Mouse (Mus musculus) ES-E14 (cell line): ENCODE measurements around the gene Polr2a. TPM values are rescaled to one million over a fixed set of nuclear protein-coding genes. Genes with fewer than 3 reads are reported as not detected.
A peak's percentile ranks its signal among the peaks of the same experiment; 100 is the strongest.

Experiments
- DNase-seq: peaks from one replicate; pipeline ENCODE4 v3.0.0-alpha.2; 2013; ENCODE audit warnings: low read depth, low spot score
- H3K27ac ChIP-seq: 2 replicates; pipeline ENCODE4 v1.5.1; 2012; ENCODE audit warnings: low read depth, mild to moderate bottlenecking, low read length, moderate library complexity, mixed read lengths; ENCODE audit not compliant: poor library complexity, insufficient read depth, severe bottlenecking
- H3K36me3 ChIP-seq: 2 replicates; pipeline ENCODE4 v1.6.1; 2012; ENCODE audit warnings: mild to moderate bottlenecking, low read length, moderate library complexity, mixed read lengths; ENCODE audit not compliant: control insufficient read depth, poor library complexity, insufficient read depth, severe bottlenecking
- H3K4me1 ChIP-seq, 2 experiments: fragments of 150-350 bp in 1 of 2; sonication (generic) in 1 of 2; 2 replicates each; pipeline ENCODE4 v1.6.1; 2012; ENCODE audit warnings: low read length in 2 of 2, mild to moderate bottlenecking in 1 of 2, mixed read lengths in 1 of 2; ENCODE audit not compliant: control insufficient read depth in 2 of 2, insufficient read depth in 2 of 2, poor library complexity in 1 of 2
- H3K4me3 ChIP-seq, 2 experiments: fragments of 150-350 bp in 1 of 2; sonication (generic) in 1 of 2; 2 replicates each; pipeline ENCODE4 v1.5.1; 2012; ENCODE audit warnings: low read length in 2 of 2, low read depth in 1 of 2, mild to moderate bottlenecking in 1 of 2, mixed read lengths in 1 of 2; ENCODE audit not compliant: insufficient read depth in 1 of 2, poor library complexity in 1 of 2, severe bottlenecking in 1 of 2
- H3K9ac ChIP-seq: 2 replicates; pipeline ENCODE4 v1.6.1; 2012; ENCODE audit warnings: low read depth, mild to moderate bottlenecking, low read length, mixed read lengths; ENCODE audit not compliant: poor library complexity, insufficient read depth, severe bottlenecking
- H3K9me3 ChIP-seq: fragments of 150-350 bp; sonication (generic); 2 replicates; pipeline ENCODE4 v1.6.1; 2012; ENCODE audit warnings: low read depth, mild to moderate bottlenecking, low read length; ENCODE audit not compliant: control insufficient read depth, insufficient read depth
- CHD2 ChIP-seq: IDR thresholded peaks from 2 replicates; pipeline ENCODE4 v1.6.1; 2014; ENCODE audit warnings: mild to moderate bottlenecking, low read depth, low read length, inconsistent platforms
- HCFC1 ChIP-seq: IDR thresholded peaks from 2 replicates; pipeline ENCODE4 v1.6.1; 2012; ENCODE audit warnings: low read length, inconsistent platforms, borderline replicate concordance; ENCODE audit not compliant: insufficient read depth
- MAFK ChIP-seq: IDR thresholded peaks from 2 replicates; pipeline ENCODE4 v1.6.1; 2014; ENCODE audit warnings: mild to moderate bottlenecking, low read depth, low read length, inconsistent platforms; ENCODE audit not compliant: insufficient read depth
- ZC3H11A ChIP-seq: IDR thresholded peaks from 2 replicates; pipeline ENCODE4 v1.6.1; 2012; ENCODE audit warnings: low read depth, mild to moderate bottlenecking, inconsistent platforms, low read length, borderline replicate concordance
- ZNF384 ChIP-seq: IDR thresholded peaks from 2 replicates; pipeline ENCODE4 v1.6.1; 2012; ENCODE audit warnings: low read depth, low read length, inconsistent platforms
- in situ Hi-C, 2 experiments: fragments of 600-800 bp; cut with MboI; formaldehyde crosslinking; loops; one replicate each; pipeline ENCODE4 v1.15.1; 2025; ENCODE audit warnings: low sequenced_read_pairs in 2 of 2, inconsistent platforms in 1 of 2; ENCODE audit not compliant: unreplicated experiment in 2 of 2
- total RNA-seq: library from RNA; depleted of rRNA; stranded (reverse); fragments of 300-350 nt; gene quantifications from 2 replicates; pipeline ENCODE4 v1.2.3, GENCODE M21; 2012

The Polr2a gene
- total RNA-seq, 1 experiment, result 74.2 TPM

DNA sequence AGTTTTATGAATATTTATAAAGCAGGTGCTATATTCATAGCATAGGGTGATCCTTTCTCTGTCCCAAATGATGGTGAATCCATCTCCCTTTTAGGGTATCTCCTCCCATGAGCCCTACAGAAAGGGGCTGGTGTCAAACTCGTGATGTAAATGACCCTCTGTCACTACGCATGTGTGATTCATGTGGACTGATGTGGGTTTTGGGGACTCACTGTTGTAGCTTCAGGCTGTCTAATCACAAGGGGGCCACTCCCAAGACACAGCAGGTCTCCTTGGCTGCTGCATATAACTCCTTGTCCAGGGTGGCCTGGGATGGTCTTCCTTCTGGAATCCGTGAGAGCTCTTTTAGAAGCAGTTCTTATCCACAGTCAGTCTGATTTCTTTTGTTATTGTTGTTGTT is 48.0 kb downstream of the Polr2a start:
- peaks cover 16 to 21% of the 10 kb centered on the region in 2 experiments for H3K4me1 ChIP-seq
- no peak for DNase-seq
- H3K36me3 ChIP-seq, result no peaks in the 10 kb centered on the region
- H3K9ac ChIP-seq, result peak overlapping the region; percentile 63; the same call in 1 of the 2 replicates
- no peak overlapping the region for H3K4me3 ChIP-seq
- no peaks in the 10 kb centered on the region for H3K9me3 ChIP-seq
- no peak for TF ChIP-seq ZNF384
- no peak for TF ChIP-seq CHD2
- no peak for TF ChIP-seq MAFK
- TF ChIP-seq ZC3H11A, result no peak
- TF ChIP-seq HCFC1, result no peak
- in situ Hi-C loops, result loop anchor here in 1 of 2 experiments (10.0 kb wide), 1 partner anchor 56 kb away; the partner anchor contains the start of gene Sox15
- peak overlapping the region; percentile 98 for H3K27ac ChIP-seq

DNA sequence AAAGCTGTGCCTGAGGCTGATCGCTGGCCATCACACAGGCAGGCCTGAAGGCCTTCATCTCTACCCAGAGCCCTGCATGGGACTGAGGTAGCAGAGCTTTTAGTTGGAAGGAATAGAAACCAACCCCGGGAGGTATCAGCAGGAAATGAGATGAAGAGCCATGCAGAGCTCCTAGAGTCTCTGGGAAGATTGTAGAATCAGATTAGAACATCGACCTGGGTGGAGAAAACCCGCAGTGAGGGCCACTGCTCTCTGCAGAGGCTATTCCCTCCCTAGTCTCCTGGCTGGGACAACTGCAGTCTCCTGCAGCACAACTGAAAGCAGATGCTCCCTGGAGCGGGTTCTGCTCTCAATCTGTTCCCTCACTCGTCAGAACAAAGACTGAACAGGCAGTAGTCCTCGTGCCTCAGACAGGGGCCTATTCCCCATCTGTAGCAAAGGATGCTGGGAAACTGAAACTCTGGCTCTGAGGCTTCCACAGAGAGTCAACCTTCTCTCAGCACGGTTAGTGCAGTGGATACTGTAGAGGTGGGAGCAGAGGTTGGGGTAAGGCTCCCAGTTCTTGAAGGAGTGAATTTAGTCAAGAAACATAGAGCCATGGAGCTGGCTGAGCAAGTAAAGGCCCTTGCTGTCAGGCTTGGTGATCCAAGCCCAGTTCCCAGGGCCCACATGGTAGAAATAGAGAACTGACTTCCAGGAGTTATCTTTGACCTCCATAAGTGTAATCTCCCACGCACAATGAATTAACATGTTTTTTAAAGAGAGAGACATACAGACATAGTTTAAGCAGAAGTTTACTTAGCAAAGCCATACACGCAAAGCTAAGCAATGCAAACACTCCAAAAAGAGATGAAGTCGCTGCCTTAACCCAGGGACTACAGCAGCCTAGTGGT is 48.6 kb downstream of the Polr2a start:
- Histone ChIP-seq H3K4me1 (peaks cover 20 to 25% of the 10 kb centered on the region in 2 experiments), H3K27ac (peak overlapping the region; percentile 98), H3K9ac (peak overlapping the region; percentile 63; the same call in 1 of the 2 replicates), H3K36me3 (no peaks in the 10 kb centered on the region), H3K4me3 (no peak overlapping the region; a peak in 1 of 4 replicates), H3K9me3 (no peaks in the 10 kb centered on the region)
- DNase-seq, result no peak
- in situ Hi-C loops, result loop anchor here in 1 of 2 experiments (10.0 kb wide), 1 partner anchor 55 kb away; the partner anchor contains the start of gene Sox15
- no peak for TF ChIP-seq ZC3H11A
- TF ChIP-seq ZNF384, result no peak
- no peak for TF ChIP-seq CHD2
- TF ChIP-seq HCFC1, result no peak

DNA sequence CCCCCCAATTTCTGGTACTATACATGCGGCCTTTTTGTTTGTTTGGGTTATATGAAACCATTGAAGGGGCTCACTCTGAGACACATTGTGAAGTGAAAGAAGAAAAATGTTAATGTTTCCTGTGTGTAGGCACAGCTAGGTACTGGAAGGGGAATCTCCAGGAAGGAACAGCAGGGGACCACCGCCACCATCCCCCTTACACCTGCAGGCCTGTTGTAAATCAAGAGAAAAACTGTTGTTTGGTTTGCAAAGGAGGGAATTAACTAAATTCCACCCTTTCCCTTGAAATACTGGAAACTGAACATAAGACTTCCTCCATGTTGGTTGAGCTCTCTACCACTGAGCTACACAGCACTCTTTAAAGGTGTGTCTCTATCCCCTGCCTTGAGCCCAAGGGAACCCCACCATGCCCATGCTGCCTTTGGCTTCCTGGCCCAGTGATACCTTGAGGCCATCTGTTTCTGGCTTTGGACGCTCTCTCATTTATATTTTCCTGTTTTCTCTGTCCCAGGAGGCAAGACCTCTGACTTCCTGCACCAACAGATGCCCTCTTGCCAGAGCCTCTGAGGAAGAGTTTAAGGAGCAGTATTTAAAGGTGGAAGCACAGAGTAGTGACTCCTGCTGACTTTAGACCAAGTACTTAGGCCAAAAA is 49.7 kb downstream of the Polr2a start:
- peak overlapping the region; percentile 98 for H3K27ac ChIP-seq

DNA sequence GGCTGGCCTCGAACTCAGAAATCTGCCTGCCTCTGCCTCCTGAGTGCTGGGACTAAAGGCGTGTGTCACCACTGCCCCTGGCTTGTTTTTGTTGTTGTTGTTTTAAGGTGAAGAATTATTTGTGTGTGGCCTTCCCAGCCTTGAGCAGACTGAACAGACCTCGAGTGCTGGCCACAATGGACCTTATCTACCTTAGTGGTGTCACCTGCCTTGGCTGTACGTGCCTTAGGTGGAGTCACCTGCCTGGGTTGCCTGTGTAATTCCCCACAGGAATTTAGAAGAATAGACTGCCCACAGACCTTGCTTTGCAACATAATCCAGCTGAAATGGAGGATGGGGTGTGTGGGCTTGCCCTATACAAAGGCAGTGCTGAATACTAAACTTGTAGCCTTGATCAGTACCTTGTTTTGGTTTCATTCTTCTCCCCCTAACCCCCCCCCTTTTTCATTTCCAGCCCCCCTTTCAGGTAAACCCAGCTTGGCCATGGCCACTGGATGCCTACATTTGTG is 50.5 kb downstream of the Polr2a start:
- no peaks in the 10 kb centered on the region for H3K36me3 ChIP-seq
- in situ Hi-C loops, result no loop called here
- no peak for DNase-seq
- peak overlapping the region; percentile 98 for H3K27ac ChIP-seq
- H3K4me1 ChIP-seq, result peaks cover 18 to 26% of the 10 kb centered on the region in 2 experiments
- no peaks in the 10 kb centered on the region for H3K9me3 ChIP-seq
- peak overlapping the region; percentile 49; the same call in 1 of the 2 replicates for H3K9ac ChIP-seq
- no peak overlapping the region for H3K4me3 ChIP-seq
- TF ChIP-seq MAFK, result no peak
- TF ChIP-seq CHD2, result no peak
- no peak for TF ChIP-seq ZC3H11A
- no peak for TF ChIP-seq HCFC1

More for the DNA sequence above, 49.7 kb downstream of the Polr2a start:
- H3K4me3 ChIP-seq, result no peak overlapping the region
- H3K9ac ChIP-seq, result peak overlapping the region; percentile 63
- TF ChIP-seq ZNF384 (no peak), ZC3H11A (no peak), MAFK (no peak), HCFC1 (no peak), CHD2 (no peak)
- H3K4me1 ChIP-seq, result peaks cover 20 to 26% of the 10 kb centered on the region in 2 experiments
- no peak for DNase-seq
- H3K9me3 ChIP-seq, result no peaks in the 10 kb centered on the region
- in situ Hi-C loops, result no loop called here
- no peaks in the 10 kb centered on the region for H3K36me3 ChIP-seq
